ENCODE assay signal across 18 mouse cellular contexts in genomic region chr17:84818390-84818789, GRCm38 (mm10). TPM values are rescaled to one million over a fixed set of nuclear protein-coding genes. Genes with fewer than 3 reads are reported as not detected.
DNase-seq lines count a peak whose midpoint lies in the region; ATAC-seq lines count a peak whose summit lies in the region.
"Had no signal": no experiment of that assay in that cellular context is flagged by ENCODE, and none has a peak within 500 bp of the region (broad histone marks: within the 10 kb centered on the region; RNA-seq: fewer than 3 reads in every experiment).

No protein-coding gene starts in this region.

- H3K4me2 ChIP-seq in heart, embryonic 11.5 days: no peak overlapping the region

- no peak overlapping the region for H3K9ac ChIP-seq in heart, embryonic 11.5 days (ENCODE audit: low read depth, low read length)

- no peak overlapping the region for H3K27ac ChIP-seq in heart, embryonic 11.5 days (ENCODE audit: low read depth, low read length)
- H3K27ac ChIP-seq in heart, embryonic 10.5 days: no peak overlapping the region

- no peak overlapping the region for H3K4me3 ChIP-seq in heart, embryonic 11.5 days (ENCODE audit: low read depth, low read length)
- no peak overlapping the region for H3K4me3 ChIP-seq in heart, embryonic 10.5 days

- no peak for ATAC-seq in heart, embryonic 11.5 days (replicated peaks; ENCODE audit: insufficient number of reproducible peaks, low FRiP score, low TSS enrichment)
- ATAC-seq: activated CD4-positive, CD25-positive, alpha-beta regulatory T cell, adult 4 months; CD4-positive, CD25-positive, alpha-beta regulatory T cell, adult 4 months; Patski had no signal

- no peaks in the 10 kb centered on the region for H3K9me3 ChIP-seq in heart, embryonic 11.5 days (replicated peaks; ENCODE audit: control insufficient read depth, low read length)
- no peaks in the 10 kb centered on the region for H3K9me3 ChIP-seq in heart, embryonic 10.5 days
- H3K9me3 ChIP-seq: G1E had no signal

- no peaks in the 10 kb centered on the region for H3K4me1 ChIP-seq in heart, embryonic 11.5 days (ENCODE audit: control insufficient read depth, insufficient read depth, low read length)
- no peaks in the 10 kb centered on the region for H3K4me1 ChIP-seq in heart, embryonic 10.5 days

- H3K36me3 ChIP-seq in heart, embryonic 11.5 days (ENCODE audit: control insufficient read depth, insufficient read depth, low read length): no peaks in the 10 kb centered on the region
- no peaks in the 10 kb centered on the region for H3K36me3 ChIP-seq in heart, embryonic 10.5 days
- H3K36me3 ChIP-seq: G1E had no signal

- WGBS in heart, embryonic 11.5 days (ENCODE audit: insufficient replicate concordance): 82% methylated on average over 5 of the region's 5 CpGs
- WGBS in heart, embryonic 10.5 days: 80% methylated on average over 5 of the region's 5 CpGs

- H3K27me3 ChIP-seq in heart, embryonic 11.5 days (ENCODE audit: control insufficient read depth, insufficient read depth, low read length): no peaks in the 10 kb centered on the region
- no peaks in the 10 kb centered on the region for H3K27me3 ChIP-seq in heart, embryonic 10.5 days (ENCODE audit: insufficient read depth, poor library complexity, severe bottlenecking)

- peak; percentile 61 for DNase-seq in heart, adult 11 months
- peak; percentile 59 for DNase-seq in heart, embryonic 10.5 days (ENCODE audit: low spot score)
- no peak for DNase-seq in heart, postnatal 4 days
- DNase-seq: adrenal gland, adult 2 months; adrenal gland, adult 8-10 months; adrenal gland, postnatal 10 days; adrenal gland, postnatal 14 days; adrenal gland, postnatal 25 days; adrenal gland, postnatal 36 days; B cell, adult 2 months; cerebellum, adult 11 months; cerebellum, adult 11-12 months; cerebellum, adult 18-20 months had no signal

RNA-seq across cellular contexts. Expression of gene Lrpprc, which starts 27.8 kb away (rescaled TPM):
- 62.2 and 72.3 TPM in 2 replicates for polyA plus RNA-seq in heart, embryonic 11.5 days (2014; fragmentation: Nextera tagmentation; extraction: Ambion mirVana)
- 61.6 and 76.6 TPM in 2 replicates for polyA plus RNA-seq in heart, embryonic 10.5 days (2016; fragmentation: Nextera tagmentation; extraction: Ambion mirVana)
- total RNA-seq in heart, postnatal 4 days (2021): 100 to 1,000 TPM; 146 to 149 TPM
